Mouse (Mus musculus) layer of hippocampus, postnatal 14 days (tissue): ENCODE data around the gene Serpinb6b. TPM values are rescaled to one million over a fixed set of nuclear protein-coding genes. Genes with fewer than 3 reads are reported as not detected.
A peak's percentile ranks its signal among the peaks of the same experiment; 100 is the strongest.

Source experiments
- DNase-seq, 2 experiments: peaks; one replicate each; pipeline ENCODE4 v3.0.0; 2021 to 2022; ENCODE audit warnings: low spot score in 2 of 2, mixed read lengths in 1 of 2
- total RNA-seq, 2 experiments: library from RNA; stranded (reverse); gene quantifications; 2 replicates each; pipeline ENCODE4 v1.2.3; 2021

Serpinb6b gene
- total RNA-seq, 2 experiments from 2014 or later = 2.0 to 3.6 TPM

GRCm38 (mm10) chr13:32974268-32974667, 9.3 kb downstream of the Serpinb6b start:
- DNase-seq = no peak

GRCm38 (mm10) chr13:32974889-32975460, 10.0 kb downstream of the Serpinb6b start:
- DNase-seq = no peak

GRCm38 (mm10) chr13:32975710-32976109, 10.7 kb downstream of the Serpinb6b start:
- no peak for DNase-seq

- no peak for DNase-seq
These were observed 17.6 kb downstream of the Serpinb6b start for GRCm38 (mm10) chr13:32982556-32983042.

- no peak for DNase-seq
These were observed 21.2 kb downstream of the Serpinb6b start for GRCm38 (mm10) chr13:32986256-32986655.

GRCm38 (mm10) chr13:32993152-32993893, 28.3 kb downstream of the Serpinb6b start:
- no peak for DNase-seq

GRCm38 (mm10) chr13:32993894-32994242, 28.9 kb downstream of the Serpinb6b start:
- DNase-seq = no peak

- DNase-seq = no peak
These were observed 30.0 kb downstream of the Serpinb6b start for GRCm38 (mm10) chr13:32995051-32995450.

GRCm38 (mm10) chr13:33001341-33001740, 36.3 kb downstream of the Serpinb6b start:
- DNase-seq = no peak

- DNase-seq = no peak
These were observed 37.9 kb downstream of the Serpinb6b start, which contains the start of gene Serpinb9 for GRCm38 (mm10) chr13:33002950-33003349. Serpinb9 (plus strand) TSS chr13:33003250.

GRCm38 (mm10) chr13:33003523-33004413, 38.8 kb downstream of the Serpinb6b start:
- no peak for DNase-seq

GRCm38 (mm10) chr13:33004414-33005105, 39.6 kb downstream of the Serpinb6b start:
- peak; percentile 76 to 79 for DNase-seq

- DNase-seq = no peak
These were observed 40.6 kb downstream of the Serpinb6b start for GRCm38 (mm10) chr13:33005501-33006075.

GRCm38 (mm10) chr13:33006555-33006954, 41.5 kb downstream of the Serpinb6b start:
- DNase-seq = no peak

- DNase-seq = no peak
These were observed 47.4 kb downstream of the Serpinb6b start for GRCm38 (mm10) chr13:33012395-33012794.

- no peak for DNase-seq
These were observed 48.3 kb downstream of the Serpinb6b start for GRCm38 (mm10) chr13:33013271-33013670.

GRCm38 (mm10) chr13:33022371-33022770, 57.4 kb downstream of the Serpinb6b start:
- no peak for DNase-seq

- DNase-seq = no peak
These were observed 61.5 kb downstream of the Serpinb6b start for GRCm38 (mm10) chr13:33026427-33027057.

GRCm38 (mm10) chr13:33027244-33027643, 62.2 kb downstream of the Serpinb6b start, which contains the start of gene Serpinb9b:
Serpinb9b (plus strand) TSS chr13:33027416.
- DNase-seq = no peak

- no peak for DNase-seq
These were observed 63.1 kb downstream of the Serpinb6b start for GRCm38 (mm10) chr13:33028146-33028545.
